Mouse (Mus musculus): ENCODE results near the gene Tiam1. TPM values are rescaled to one million over a fixed set of nuclear protein-coding genes. Genes with fewer than 3 reads are reported as not detected.

The Tiam1 gene
- total RNA-seq, 2 experiments from 2014 or later: 14.5 to 15.5 TPM

DNA sequence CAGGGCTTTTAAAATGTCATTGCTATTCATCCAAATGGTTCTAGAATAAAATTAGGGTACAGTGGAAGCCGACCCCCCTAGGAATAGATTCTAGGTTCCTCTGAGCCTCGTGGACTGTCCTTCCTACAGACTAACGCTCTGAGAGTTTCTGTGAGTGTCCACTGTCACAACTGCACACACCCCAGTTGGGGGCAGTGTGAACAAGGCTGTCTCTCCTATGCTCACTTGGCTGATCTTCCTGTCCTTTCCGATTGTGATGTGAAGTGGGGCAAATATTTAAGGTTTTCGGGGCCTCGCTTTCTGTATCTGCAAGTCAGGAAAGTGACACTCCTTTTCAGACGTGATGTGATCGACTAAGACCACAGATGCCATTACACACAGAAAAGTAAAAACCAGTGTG, 288.8 kb downstream of the Tiam1 start:
- DNase-seq (ENCODE audit: low spot score in 2 of 2): no peak

GRCm38 (mm10) chr16:89851333-89851732, 292.2 kb downstream of the Tiam1 start:
- DNase-seq (ENCODE audit: low spot score in 2 of 2): no peak

DNA sequence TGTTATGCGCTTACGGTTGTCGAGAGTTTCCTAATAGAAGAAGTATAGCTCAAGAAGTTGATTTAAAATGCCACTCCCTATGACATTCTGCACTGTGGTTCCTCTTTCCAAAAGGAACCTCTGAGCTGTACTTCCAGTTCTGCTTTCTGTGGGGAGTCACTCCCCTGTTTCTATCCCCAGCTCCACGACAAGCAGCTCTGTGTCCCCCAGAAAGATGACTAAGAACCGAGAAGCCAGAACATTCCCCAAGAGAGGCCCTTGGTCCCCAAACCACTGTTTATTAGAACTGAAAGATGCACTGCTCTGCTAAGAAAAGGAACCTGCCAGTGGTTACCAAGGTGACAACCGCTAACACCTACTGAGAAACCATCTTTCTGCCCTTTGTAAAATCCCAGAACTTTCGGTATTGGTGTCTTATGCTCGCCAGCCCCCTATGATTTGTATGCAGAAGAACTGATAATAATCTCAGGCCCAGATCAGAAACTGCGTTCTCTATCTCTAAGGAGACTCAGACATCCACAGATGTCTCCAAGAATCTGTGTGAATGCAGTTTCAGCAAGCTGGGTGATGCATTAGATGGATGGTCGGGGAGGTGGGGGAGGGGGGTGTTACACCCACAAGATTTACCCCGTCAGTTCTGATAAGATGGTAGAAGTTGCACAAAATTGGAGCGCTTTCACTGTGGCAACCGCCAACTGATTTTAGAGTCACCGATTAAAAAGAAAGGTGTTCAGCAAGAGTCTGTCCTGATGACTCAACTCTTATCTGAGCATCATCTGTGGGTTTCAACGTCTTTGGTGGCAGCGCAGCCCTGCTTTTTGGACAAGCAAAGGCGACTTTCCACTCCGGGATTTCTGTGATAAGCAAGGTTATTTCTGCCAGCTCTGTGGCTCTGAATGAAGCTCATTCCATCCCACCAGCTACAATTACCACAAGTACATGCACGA, 294.6 kb downstream of the Tiam1 start:
- DNase-seq (ENCODE audit: low spot score in 2 of 2): no peak

DNA sequence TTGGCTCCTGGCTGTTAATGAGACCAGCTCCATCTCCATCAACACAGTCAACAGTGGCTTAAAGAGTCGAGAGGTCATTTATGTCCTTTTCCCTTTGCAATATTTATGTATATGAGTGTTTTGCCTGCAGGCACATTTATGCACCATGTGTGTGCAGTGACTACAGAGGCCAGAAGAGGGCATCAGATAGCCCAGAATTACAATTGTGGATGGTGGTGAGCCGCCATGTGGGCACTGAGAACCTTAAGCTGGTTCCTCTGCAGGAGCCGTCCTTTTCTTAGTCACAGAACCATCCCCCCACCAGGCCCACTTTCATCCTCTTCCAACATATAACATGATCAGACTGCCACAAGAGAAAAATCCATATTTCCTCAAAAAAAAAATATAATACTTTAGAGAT, 295.4 kb downstream of the Tiam1 start:
- no peak for DNase-seq (ENCODE audit: low spot score in 2 of 2)

DNA sequence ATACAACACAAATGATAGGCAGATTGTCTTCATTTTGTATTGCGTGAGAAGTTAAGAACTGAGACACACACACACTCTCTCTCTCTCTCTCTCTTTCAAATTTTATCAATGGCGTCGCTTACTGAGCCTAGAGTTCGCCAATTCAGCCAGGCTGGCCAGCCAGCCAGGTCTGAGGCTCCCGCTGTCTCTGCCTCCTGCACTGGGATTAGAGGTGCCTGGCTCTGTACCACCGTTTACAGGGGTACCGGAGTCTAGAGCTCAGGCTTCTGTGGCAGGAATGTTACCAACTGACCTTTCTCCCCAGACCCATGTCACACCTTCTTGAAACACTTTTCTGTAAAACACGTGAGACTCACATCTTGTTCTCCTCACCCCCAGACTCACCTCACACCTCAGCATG, 298.1 kb downstream of the Tiam1 start:
- no peak for DNase-seq (ENCODE audit: low spot score in 2 of 2)

DNA sequence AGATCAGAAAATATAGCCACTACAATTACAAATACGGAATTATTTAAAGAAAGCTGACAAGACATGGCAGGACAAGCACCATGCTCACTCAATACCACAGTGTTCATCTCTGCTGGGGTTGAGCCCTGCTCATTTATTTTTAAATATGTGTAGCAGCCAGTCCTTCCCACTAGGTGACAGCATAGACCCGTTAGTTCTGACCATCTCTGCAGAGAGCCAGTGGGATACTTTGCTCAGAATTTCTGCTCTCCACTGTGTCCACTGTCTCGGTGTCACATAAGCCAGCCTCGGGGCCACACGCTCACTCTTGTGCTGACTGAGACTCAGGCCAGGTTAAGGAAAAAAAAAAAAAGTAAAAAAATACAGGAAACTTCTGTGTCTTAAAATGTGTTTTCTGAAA, 299.0 kb downstream of the Tiam1 start:
- peak; percentile 30 to 35 for DNase-seq (ENCODE audit: low spot score in 2 of 2)

DNA sequence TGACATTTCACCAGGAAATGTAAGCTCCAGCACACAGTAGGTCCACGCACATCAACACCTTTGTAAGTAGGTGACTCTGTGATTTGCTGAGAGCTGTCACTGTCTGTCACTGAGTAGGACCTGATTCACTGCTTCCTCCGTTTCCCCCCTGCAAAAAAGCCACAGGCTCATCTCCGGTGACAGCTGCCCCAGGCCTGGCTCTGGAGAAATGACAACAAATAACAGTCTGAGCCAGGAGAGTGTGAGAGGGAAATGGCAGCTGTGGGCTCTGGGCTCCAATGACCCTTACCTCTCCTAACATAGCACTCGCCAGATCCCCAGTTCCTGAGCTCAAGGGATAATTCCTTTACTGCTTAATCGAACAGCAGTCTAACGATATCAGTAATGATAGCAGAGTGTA, 301.7 kb downstream of the Tiam1 start:
- no peak for DNase-seq (ENCODE audit: low spot score in 2 of 2)

DNA sequence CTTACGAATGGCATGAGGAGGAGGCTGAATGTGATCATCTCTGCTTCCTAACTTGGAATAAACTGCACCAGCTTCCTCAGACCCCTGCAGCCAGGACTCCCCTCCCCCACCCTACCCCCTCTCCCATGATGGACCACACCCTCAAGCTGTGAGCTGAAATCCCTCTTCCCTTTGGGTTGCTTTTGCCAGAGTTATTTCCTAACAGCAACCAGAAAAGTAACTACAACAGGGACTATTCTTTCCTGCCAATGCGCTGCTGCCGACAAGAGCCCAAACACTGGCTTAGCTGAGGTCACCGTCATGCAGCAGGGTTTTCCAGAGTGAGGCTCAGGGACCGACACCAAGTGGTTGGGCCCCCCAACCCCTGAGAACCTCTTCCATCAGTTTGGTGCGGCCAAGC, 303.2 kb downstream of the Tiam1 start:
- no peak for DNase-seq (ENCODE audit: low spot score in 2 of 2)

DNA sequence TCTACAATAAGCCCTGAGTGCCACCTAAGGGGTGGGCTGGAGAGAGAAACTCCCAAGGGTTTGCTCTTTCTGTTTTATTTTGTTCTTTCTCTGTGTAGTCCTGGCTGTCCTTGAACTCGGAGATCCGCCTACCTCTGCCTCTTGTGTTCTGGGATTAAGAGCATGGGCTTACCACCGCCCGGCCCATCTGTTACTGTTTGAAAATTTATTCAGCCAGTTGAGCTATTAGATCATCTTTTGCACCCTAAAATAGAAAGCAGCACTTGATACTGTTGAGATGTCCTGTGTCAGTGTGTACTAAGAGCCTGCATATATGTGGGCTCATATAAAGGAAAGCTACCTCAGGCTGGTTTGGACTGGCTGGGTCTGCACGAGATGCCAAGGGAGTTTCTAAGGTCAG, 303.7 kb downstream of the Tiam1 start:
- no peak for DNase-seq (ENCODE audit: low spot score in 2 of 2)

DNA sequence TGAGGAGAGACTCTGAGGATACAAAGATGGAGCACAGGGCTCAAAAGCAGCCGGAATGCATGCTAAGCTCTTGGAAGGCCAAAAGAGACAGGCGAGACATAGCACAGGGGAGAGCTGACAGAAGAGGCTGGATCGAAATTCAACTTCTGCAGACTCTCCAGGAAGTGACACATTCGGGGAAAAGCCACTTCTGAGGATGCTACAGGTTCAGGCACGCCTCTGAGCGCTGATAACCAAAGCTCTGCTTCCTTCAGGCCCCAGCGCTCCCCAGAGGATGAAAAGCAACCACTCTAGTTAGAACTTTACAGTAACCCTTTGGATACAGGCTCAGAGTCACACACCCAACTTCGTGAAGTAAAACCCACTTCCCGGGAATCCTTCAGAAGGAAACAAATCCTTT, 306.5 kb downstream of the Tiam1 start:
- DNase-seq (ENCODE audit: low spot score in 2 of 2): no peak

DNA sequence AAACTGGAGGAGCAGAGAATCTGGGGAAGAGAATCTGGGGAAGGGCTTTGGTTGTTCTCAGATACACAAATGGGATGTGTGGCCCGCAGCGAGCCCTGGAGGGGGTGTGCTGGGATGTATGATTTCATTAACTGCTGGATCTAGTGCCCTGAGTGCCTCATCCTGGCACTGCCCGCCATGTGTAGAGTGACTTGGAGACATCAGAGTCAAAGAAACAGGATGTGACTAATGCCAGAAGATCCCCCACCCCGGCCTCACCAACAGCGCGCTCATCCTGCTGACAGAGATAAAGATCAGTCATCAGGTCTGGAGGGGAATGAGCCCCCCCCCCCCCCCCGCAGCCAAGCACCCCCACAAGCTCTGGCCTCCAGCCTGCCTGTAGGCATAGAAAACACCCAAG, 308.0 kb downstream of the Tiam1 start:
- no peak for DNase-seq (ENCODE audit: low spot score in 2 of 2)

- DNase-seq (ENCODE audit: low spot score in 2 of 2): no peak
These were observed 310.6 kb downstream of the Tiam1 start for GRCm38 (mm10) chr16:89833011-89833410.

GRCm38 (mm10) chr16:89831172-89831571, 312.4 kb downstream of the Tiam1 start:
- peak in 1 of 2 experiments; percentile 28 for DNase-seq (ENCODE audit: low spot score in 2 of 2)

DNA sequence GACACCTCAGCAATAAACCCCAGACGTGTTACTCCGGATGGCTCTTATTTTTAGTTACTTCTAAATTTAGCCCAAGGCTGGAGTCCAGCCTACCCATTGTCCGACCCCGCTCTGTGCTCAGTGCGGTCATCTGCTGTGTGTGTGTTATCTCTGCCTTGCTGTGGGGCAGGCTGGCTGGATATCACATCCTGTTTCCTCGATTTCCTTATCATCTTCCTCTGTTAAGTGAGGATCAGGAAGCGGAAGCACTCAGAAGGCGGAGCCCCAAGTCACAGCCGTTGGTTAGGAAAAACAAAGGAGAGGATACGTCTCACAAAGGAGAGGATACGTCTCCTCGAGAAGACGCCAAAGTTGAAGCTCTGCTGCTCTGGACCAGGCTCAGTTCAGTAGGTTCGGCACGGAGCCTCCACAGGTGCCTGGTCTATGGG, 313.3 kb downstream of the Tiam1 start:
- DNase-seq (ENCODE audit: low spot score in 2 of 2): no peak

DNA sequence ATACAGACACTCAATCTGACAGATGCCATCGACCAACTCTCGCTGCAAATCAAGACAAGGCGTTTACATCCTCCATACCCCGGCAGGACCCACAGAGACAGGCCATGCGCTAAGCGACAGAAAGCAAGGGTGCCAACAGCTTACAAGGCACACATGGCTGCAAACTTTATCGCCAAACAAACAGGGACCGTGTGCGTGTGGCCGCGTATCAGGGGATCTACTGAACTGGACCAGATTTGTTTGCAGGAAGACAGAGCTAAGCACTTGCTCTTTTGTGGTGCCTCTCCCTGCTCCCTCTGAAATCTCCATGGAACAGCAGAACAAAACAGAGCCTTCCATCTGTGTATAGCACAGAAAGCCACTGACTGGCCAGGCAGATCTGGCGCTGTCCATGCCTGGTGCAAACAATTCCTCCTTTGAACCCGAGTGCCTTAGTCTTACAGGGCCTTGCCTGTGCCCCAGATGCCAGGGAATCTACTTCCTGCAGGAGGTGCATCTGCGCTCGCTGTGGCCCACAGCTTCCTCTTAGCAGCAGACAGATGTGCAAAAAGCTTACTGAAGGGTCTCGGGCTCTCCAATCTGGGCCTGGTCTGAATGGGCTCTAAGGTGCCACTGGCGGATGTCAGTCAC, 316.0 kb downstream of the Tiam1 start:
- DNase-seq (ENCODE audit: low spot score in 2 of 2): no peak

- DNase-seq (ENCODE audit: low spot score in 2 of 2): no peak
These were observed 317.7 kb downstream of the Tiam1 start for GRCm38 (mm10) chr16:89825875-89826274.

- no peak for DNase-seq (ENCODE audit: low spot score in 2 of 2)
These were observed 320.7 kb downstream of the Tiam1 start for GRCm38 (mm10) chr16:89822882-89823281.

- DNase-seq (ENCODE audit: low spot score in 2 of 2): no peak
These were observed 324.9 kb downstream of the Tiam1 start for GRCm38 (mm10) chr16:89818661-89819060.

- no peak for DNase-seq (ENCODE audit: low spot score in 2 of 2)
These were observed 325.5 kb downstream of the Tiam1 start for GRCm38 (mm10) chr16:89817861-89818630.

- no peak for DNase-seq (ENCODE audit: low spot score in 2 of 2)
These were observed 326.3 kb downstream of the Tiam1 start for GRCm38 (mm10) chr16:89817301-89817700.

DNA sequence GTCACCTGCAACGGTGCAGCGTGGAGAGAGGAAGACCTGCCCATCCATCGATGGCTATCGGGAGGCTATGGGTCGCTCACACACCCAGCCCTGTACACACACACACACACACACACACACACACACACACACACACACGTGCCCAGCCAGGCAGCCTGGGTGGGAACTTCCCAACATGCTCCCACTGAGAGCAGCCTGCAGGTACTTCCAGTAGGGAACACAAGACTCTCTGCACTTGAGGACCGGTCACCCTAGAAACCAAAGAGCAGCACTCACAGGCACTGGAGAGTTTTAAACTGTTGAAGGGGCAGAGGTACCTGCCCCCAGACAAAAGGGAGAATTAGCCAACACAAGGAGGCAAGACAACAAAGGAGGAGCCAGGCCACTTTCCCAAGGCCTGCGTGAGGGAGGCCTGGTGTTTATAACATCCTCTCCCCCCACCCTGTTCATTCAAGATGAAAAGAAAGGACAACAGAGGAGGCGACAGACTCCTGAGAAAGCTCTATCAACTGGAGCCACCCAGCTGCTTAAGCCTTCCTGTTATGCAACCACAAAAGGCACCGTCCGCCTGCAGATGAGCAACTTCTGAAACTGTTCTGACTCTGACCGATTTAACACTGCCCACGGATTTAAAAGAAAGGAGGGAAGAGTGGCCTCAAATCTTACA, 326.9 kb downstream of the Tiam1 start:
- no peak for DNase-seq (ENCODE audit: low spot score in 2 of 2)
